Mouse (Mus musculus) thymus, adult 2 months (tissue): ENCODE data around the gene 9930022D16Rik. TPM values are rescaled to one million over a fixed set of nuclear protein-coding genes. Genes with fewer than 3 reads are reported as not detected.

ENCODE experiments used
- DNase-seq: peaks from one replicate; pipeline ENCODE4 v3.0.0; 2021
- H3K27ac ChIP-seq: fragments of 200-500 bp; 2 replicates; pipeline ENCODE4 v1.5.1; 2012; ENCODE audit warnings: low read length, control low read depth; ENCODE audit not compliant: control insufficient read depth, insufficient read depth
- H3K27me3 ChIP-seq: fragments of 200-500 bp; 2 replicates; pipeline ENCODE4 v1.6.1; 2012; ENCODE audit warnings: mild to moderate bottlenecking, low read length, moderate library complexity, mixed read lengths; ENCODE audit not compliant: control insufficient read depth, insufficient read depth
- H3K36me3 ChIP-seq: fragments of 200-500 bp; 2 replicates; pipeline ENCODE4 v1.6.1; 2012; ENCODE audit warnings: mild to moderate bottlenecking, low read length, moderate library complexity; ENCODE audit not compliant: control insufficient read depth, insufficient read depth
- H3K4me1 ChIP-seq: fragments of 200-500 bp; replicated peaks from 2 replicates; pipeline ENCODE4 v1.6.1; 2012; ENCODE audit warnings: low read length; ENCODE audit not compliant: control insufficient read depth, insufficient read depth
- H3K4me3 ChIP-seq: fragments of 200-500 bp; 2 replicates; pipeline ENCODE4 v1.5.1; 2012; ENCODE audit warnings: mild to moderate bottlenecking, low read length, control low read depth, moderate library complexity; ENCODE audit not compliant: control insufficient read depth, insufficient read depth
- CTCF ChIP-seq: fragments of 200-500 bp; IDR thresholded peaks from 2 replicates; pipeline ENCODE4 v1.5.1; 2012; ENCODE audit warnings: mild to moderate bottlenecking, control low read depth, low read length, moderate library complexity, borderline replicate concordance; ENCODE audit not compliant: control insufficient read depth, poor library complexity, insufficient read depth; ENCODE audit errors: extremely low read depth
- POLR2A ChIP-seq: fragments of 200-500 bp; IDR thresholded peaks from 2 replicates; pipeline ENCODE4 v1.6.1; 2012; ENCODE audit warnings: mild to moderate bottlenecking, low read length, control low read depth, moderate library complexity; ENCODE audit not compliant: control insufficient read depth, poor library complexity, insufficient read depth; ENCODE audit errors: extremely low read depth
- WGBS: fragments of 180-500 bp; shearing (Covaris S2); methylation state at CpG from one replicate; pipeline ENCODE4 v1.1.7; 2018; 5-methylcytosine and 5-hydroxymethylcytosine counted together
- polyA plus RNA-seq: library from polyadenylated mRNA; depleted of rRNA; stranded (reverse); fragments of >200 nt; gene quantifications from 2 replicates; pipeline ENCODE4 v1.2.3, GENCODE M21; 2012

The 9930022D16Rik gene
- polyA plus RNA-seq, 1 experiment, result not detected

- Histone ChIP-seq H3K4me1 (peaks cover 32% of the 10 kb centered on the region), H3K27me3 (no peaks in the 10 kb centered on the region), H3K4me3 (no peak overlapping the region), H3K27ac (no peak overlapping the region), H3K36me3 (no peaks in the 10 kb centered on the region)
- WGBS, result 84% methylated on average over 7 of the region's 7 CpGs
- DNase-seq, result no peak
- TF ChIP-seq POLR2A (no peak), CTCF (no peak)
Measured at GRCm38 (mm10) chr11:109376484-109377143, 37.1 kb upstream of the 9930022D16Rik start.

DNA sequence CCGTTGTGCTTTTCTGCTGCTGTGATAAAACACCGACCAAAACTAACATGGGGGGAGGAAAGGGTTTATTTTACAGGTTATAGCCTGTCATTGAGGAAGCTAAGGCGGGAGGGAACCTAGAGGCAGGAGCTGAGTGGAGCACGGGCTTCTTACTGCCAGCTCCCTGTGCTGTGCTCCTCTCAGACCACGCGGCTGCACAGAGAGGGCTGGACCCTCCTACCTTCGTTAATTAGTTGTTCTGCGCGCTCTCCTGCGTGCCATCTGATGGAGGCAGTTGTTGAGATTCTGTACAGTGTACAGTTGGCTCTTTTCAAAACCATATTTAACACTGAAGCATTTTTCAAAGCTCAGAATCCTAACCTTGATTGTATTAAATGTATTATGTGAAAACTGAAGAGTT, 36.2 kb upstream of the 9930022D16Rik start:
- 46% methylated on average over 10 of the region's 10 CpGs for WGBS
- Histone ChIP-seq H3K27me3 (no peaks in the 10 kb centered on the region), H3K4me1 (peaks cover 28% of the 10 kb centered on the region), H3K4me3 (no peak overlapping the region), H3K36me3 (no peaks in the 10 kb centered on the region), H3K27ac (no peak overlapping the region)
- no peak for DNase-seq
- TF ChIP-seq POLR2A, result no peak
- TF ChIP-seq CTCF, result no peak

DNA sequence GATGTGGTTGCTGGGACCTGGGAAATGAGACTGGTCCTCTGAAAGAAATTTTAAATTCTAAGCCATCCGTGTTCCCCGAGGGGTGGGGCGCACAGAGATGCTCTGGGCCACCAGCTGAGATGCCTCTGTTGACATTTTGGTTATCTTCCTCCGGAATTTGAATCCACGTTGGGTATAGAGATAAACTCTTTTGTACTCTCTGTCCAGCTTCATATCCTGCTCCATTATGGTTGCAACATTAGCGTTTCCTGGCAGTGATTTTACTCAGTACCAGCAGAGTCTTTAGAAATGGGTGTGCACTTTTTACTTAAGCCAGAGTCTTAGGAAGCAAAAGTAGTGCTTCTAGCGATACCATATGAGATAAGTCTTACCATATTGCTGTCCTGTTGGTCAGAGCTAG, 35.7 kb upstream of the 9930022D16Rik start:
- no peaks in the 10 kb centered on the region for H3K27me3 ChIP-seq
- H3K4me3 ChIP-seq, result no peak overlapping the region
- WGBS, result 85% methylated on average over 7 of the region's 7 CpGs
- no peak for TF ChIP-seq POLR2A
- TF ChIP-seq CTCF, result no peak
- no peaks in the 10 kb centered on the region for H3K36me3 ChIP-seq
- no peak for DNase-seq
- no peak overlapping the region for H3K27ac ChIP-seq
- peaks cover 28% of the 10 kb centered on the region for H3K4me1 ChIP-seq

GRCm38 (mm10) chr11:109380662-109381061, 33.1 kb upstream of the 9930022D16Rik start:
- DNase-seq, result no peak
- H3K36me3 ChIP-seq, result no peaks in the 10 kb centered on the region
- no peaks in the 10 kb centered on the region for H3K27me3 ChIP-seq
- H3K27ac ChIP-seq, result no peak overlapping the region
- peaks cover 28% of the 10 kb centered on the region for H3K4me1 ChIP-seq
- no peak overlapping the region for H3K4me3 ChIP-seq
- 54% methylated on average over 5 of the region's 5 CpGs for WGBS
- TF ChIP-seq POLR2A, result no peak
- no peak for TF ChIP-seq CTCF

GRCm38 (mm10) chr11:109385296-109385695, 28.4 kb upstream of the 9930022D16Rik start:
- H3K4me3 ChIP-seq, result no peak overlapping the region
- no peak for DNase-seq
- H3K27ac ChIP-seq, result no peak overlapping the region
- WGBS, result 55% methylated on average over 8 of the region's 8 CpGs
- no peaks in the 10 kb centered on the region for H3K27me3 ChIP-seq
- TF ChIP-seq POLR2A (no peak), CTCF (no peak)
- peaks cover 11% of the 10 kb centered on the region for H3K4me1 ChIP-seq
- no peaks in the 10 kb centered on the region for H3K36me3 ChIP-seq

- WGBS, result 97% methylated on average over 5 of the region's 5 CpGs
- H3K27me3 ChIP-seq, result no peaks in the 10 kb centered on the region
- DNase-seq, result no peak
- TF ChIP-seq CTCF (no peak), POLR2A (no peak)
- H3K27ac ChIP-seq, result no peak overlapping the region
- peaks cover 7% of the 10 kb centered on the region; the same call in 1 of the 2 replicates for H3K36me3 ChIP-seq
- peaks cover 9% of the 10 kb centered on the region for H3K4me1 ChIP-seq
- no peak overlapping the region for H3K4me3 ChIP-seq
Measured at GRCm38 (mm10) chr11:109389046-109389445, 24.7 kb upstream of the 9930022D16Rik start.

GRCm38 (mm10) chr11:109391200-109391599, 22.5 kb upstream of the 9930022D16Rik start:
- WGBS, result 99% methylated on average over 7 of the region's 7 CpGs
- no peaks in the 10 kb centered on the region for H3K4me1 ChIP-seq
- no peak for DNase-seq
- no peak overlapping the region for H3K27ac ChIP-seq
- TF ChIP-seq POLR2A, result no peak
- H3K36me3 ChIP-seq, result peaks cover 15% of the 10 kb centered on the region
- H3K27me3 ChIP-seq, result no peaks in the 10 kb centered on the region
- H3K4me3 ChIP-seq, result no peak overlapping the region
